Comparison of ENCODE assay signal across 8 mouse cellular contexts in the genomic region with DNA sequence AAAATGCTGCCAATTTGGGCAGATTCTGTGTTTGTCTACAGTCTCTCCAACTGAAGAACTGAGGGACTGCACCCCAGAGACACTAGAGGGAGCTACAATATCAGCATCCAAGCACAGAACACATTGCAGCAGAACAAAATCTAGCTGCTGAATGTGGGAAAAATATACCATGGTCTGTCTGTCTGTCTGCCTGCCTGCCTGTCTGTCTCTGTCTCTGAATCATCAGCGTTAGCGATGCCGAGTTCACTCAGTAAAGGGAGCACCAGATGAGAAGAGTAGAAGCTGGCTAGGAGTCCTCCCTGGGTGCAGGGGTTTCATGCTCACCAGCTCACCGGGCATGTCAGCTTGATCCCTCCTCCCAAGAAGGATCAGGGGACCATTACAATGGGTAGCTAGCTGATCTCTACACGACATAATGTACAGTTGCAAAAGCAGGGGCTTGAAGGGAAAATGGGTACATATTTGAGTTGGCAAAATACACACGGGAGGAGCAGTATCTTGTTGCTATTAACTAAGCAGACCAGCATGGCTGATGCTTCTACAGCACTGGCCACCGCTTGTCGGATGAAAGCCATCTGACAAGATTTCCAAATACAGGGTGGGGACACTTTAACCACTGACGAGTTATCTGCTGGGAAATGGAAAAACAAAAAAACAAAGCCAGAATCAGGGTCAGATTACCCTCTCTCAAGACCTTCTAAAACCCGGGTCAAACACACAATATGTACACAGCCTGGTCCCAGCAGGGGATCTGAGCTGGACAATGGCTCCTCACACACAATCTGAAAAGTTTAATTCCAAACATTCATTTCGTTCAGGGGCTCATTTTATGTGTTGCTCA. TPM values are rescaled to one million over a fixed set of nuclear protein-coding genes. Genes with fewer than 3 reads are reported as not detected.
DNase-seq lines count a peak whose midpoint lies in the region; ATAC-seq lines count a peak whose summit lies in the region.

No protein-coding gene starts in this region.

- ATAC-seq in kidney, embryonic 14.5 days (ENCODE audit: low FRiP score, low TSS enrichment) = no peak
- ATAC-seq in hindbrain, embryonic 12.5 days (ENCODE audit: low FRiP score) = peak; percentile 48
- ATAC-seq in midbrain, embryonic 11.5 days (ENCODE audit: low FRiP score) = peak; percentile 61; the same call in 1 of the 2 replicates

- H3K4me1 ChIP-seq in kidney, embryonic 14.5 days (ENCODE audit: control insufficient read depth, insufficient read depth, low read length) = 0 out of 2 replicates have a peak, but pooled peaks cover 5% of the 10 kb centered on the region
- H3K4me1 ChIP-seq in hindbrain, embryonic 12.5 days = peaks cover 11% of the 10 kb centered on the region
- peaks cover 6% of the 10 kb centered on the region; the same call in 1 of the 2 replicates for H3K4me1 ChIP-seq in midbrain, embryonic 11.5 days (ENCODE audit: control insufficient read depth, insufficient read depth, low read length)

- peak; percentile 9 for DNase-seq in kidney, adult 11 months
- peak; percentile 83 for DNase-seq in cerebellum, adult 9-10 months
- peak; percentile 40 to 83 for DNase-seq in frontal cortex, adult 2 months (ENCODE audit: extremely low spot score in 1 of 2, low spot score in 1 of 2)
- peak; percentile 57 to 70 for DNase-seq in layer of hippocampus, postnatal 10 days (ENCODE audit: low spot score in 2 of 2)
- peak; percentile 93 for DNase-seq in midbrain, embryonic 11.5 days (ENCODE audit: low spot score, missing footprints)
- DNase-seq in splenic B cell, adult 2 months (ENCODE audit: low read depth, low spot score) = peak; percentile 68

- H3K4me3 ChIP-seq in kidney, embryonic 14.5 days (ENCODE audit: low read length) = no peak overlapping the region
- H3K4me3 ChIP-seq in hindbrain, embryonic 12.5 days = peak overlapping the region; percentile 13
- peak overlapping the region; percentile 3 for H3K4me3 ChIP-seq in midbrain, embryonic 11.5 days (ENCODE audit: low read depth, low read length)

- H3K9me3 ChIP-seq in kidney, embryonic 14.5 days (ENCODE audit: control insufficient read depth, low read length) = no peaks in the 10 kb centered on the region
- no peaks in the 10 kb centered on the region for H3K9me3 ChIP-seq in hindbrain, embryonic 12.5 days (replicated peaks)
- no peaks in the 10 kb centered on the region for H3K9me3 ChIP-seq in midbrain, embryonic 11.5 days (ENCODE audit: control insufficient read depth, low read length)

- H3K36me3 ChIP-seq in kidney, embryonic 14.5 days (ENCODE audit: control insufficient read depth, insufficient read depth, low read length) = no peaks in the 10 kb centered on the region
- H3K36me3 ChIP-seq in hindbrain, embryonic 12.5 days = no peaks in the 10 kb centered on the region
- H3K36me3 ChIP-seq in midbrain, embryonic 11.5 days (ENCODE audit: control insufficient read depth, insufficient read depth, low read length) = no peaks in the 10 kb centered on the region
- H3K36me3 ChIP-seq in splenic B cell, adult 2 months (ENCODE audit: control insufficient read depth, insufficient read depth, low read length, poor library complexity, severe bottlenecking) = no peaks in the 10 kb centered on the region

- no peak overlapping the region for H3K4me2 ChIP-seq in kidney, embryonic 14.5 days (replicated peaks; ENCODE audit: low read depth, low read length)
- peak overlapping the region; percentile 51 for H3K4me2 ChIP-seq in hindbrain, embryonic 12.5 days (replicated peaks)
- H3K4me2 ChIP-seq in midbrain, embryonic 11.5 days = peak overlapping the region; percentile 42

- WGBS in kidney, embryonic 14.5 days = 39% methylated on average over 11 of the region's 11 CpGs
- 10% methylated on average over 11 of the region's 11 CpGs for WGBS in hindbrain, embryonic 12.5 days
- 5% methylated on average over 11 of the region's 11 CpGs for whole genome bisulfite sequencing in midbrain, embryonic 11.5 days

- no peak overlapping the region for H3K27ac ChIP-seq in kidney, embryonic 14.5 days (ENCODE audit: low read depth, low read length)
- no peak overlapping the region for H3K27ac ChIP-seq in hindbrain, embryonic 12.5 days
- no peak overlapping the region for H3K27ac ChIP-seq in midbrain, embryonic 11.5 days (ENCODE audit: low read depth, low read length)

- H3K27me3 ChIP-seq in kidney, embryonic 14.5 days (ENCODE audit: control insufficient read depth, insufficient read depth, low read length) = no peaks in the 10 kb centered on the region
- H3K27me3 ChIP-seq in hindbrain, embryonic 12.5 days = no peaks in the 10 kb centered on the region
- H3K27me3 ChIP-seq in midbrain, embryonic 11.5 days (ENCODE audit: control insufficient read depth, insufficient read depth, low read length) = no peaks in the 10 kb centered on the region
- no peaks in the 10 kb centered on the region; the same call in 1 of the 2 replicates for H3K27me3 ChIP-seq in splenic B cell, adult 2 months (ENCODE audit: control insufficient read depth, insufficient read depth, low read length, poor library complexity, severe bottlenecking)

- no peak overlapping the region for H3K9ac ChIP-seq in kidney, embryonic 14.5 days (ENCODE audit: low read depth, low read length)
- H3K9ac ChIP-seq in hindbrain, embryonic 12.5 days = no peak overlapping the region
- H3K9ac ChIP-seq in midbrain, embryonic 11.5 days (ENCODE audit: low read length) = peak overlapping the region; percentile 32; the same call in 1 of the 2 replicates

RNA-seq across cellular contexts. Expression of a gene that starts 48.4 kb away (rescaled TPM):
- 418 and 533 TPM in 2 replicates for polyA plus RNA-seq in kidney, embryonic 14.5 days (2014; fragmentation: Nextera tagmentation; extraction: Ambion mirVana)
- 478 and 493 TPM in 2 replicates for polyA plus RNA-seq in frontal cortex, adult 2 months (2012; rRNA removed)
- 495 and 515 TPM in 2 replicates for polyA plus RNA-seq in hindbrain, embryonic 12.5 days (2016; fragmentation: Nextera tagmentation; extraction: Ambion mirVana)
- 100 to 1,000 TPM; 334 to 354 TPM for total RNA-seq in layer of hippocampus, postnatal 10 days (2021)
- polyA plus RNA-seq in midbrain, embryonic 11.5 days (2014; fragmentation: Nextera tagmentation; extraction: Ambion mirVana) = 560 and 573 TPM in 2 replicates

Comparison
In these comparisons a context has a peak if more than half of its experiments do, and no peak if none do; other contexts are left out.
1. DNase-seq: peak in every context shown above with its lines; median percentile 93 in midbrain, embryonic 11.5 days; 83 in cerebellum, adult 9-10 months; 68 in splenic B cell, adult 2 months; 64 in layer of hippocampus, postnatal 10 days; 62 in frontal cortex, adult 2 months; 9 in kidney, adult 11 months.